Mouse (Mus musculus): Measurements from ENCODE around the gene Atad1. TPM values are rescaled to one million over a fixed set of nuclear protein-coding genes. Genes with fewer than 3 reads are reported as not detected.

Gene Atad1
- polyA plus RNA-seq, 1 experiment from 2014 or later = 78.0 TPM

- no peak overlapping the region for H3K4me3 ChIP-seq
- no peak overlapping the region for H3K27ac ChIP-seq (replicated peaks)
- no peak for DNase-seq (ENCODE audit: low spot score)
- no peaks in the 10 kb centered on the region for H3K9me3 ChIP-seq (replicated peaks)
- H3K36me3 ChIP-seq = no peaks in the 10 kb centered on the region
- WGBS = 73% methylated on average over 13 of the region's 13 CpGs
- H3K4me1 ChIP-seq = 0 out of 2 replicates have a peak, but pooled peaks cover 4% of the 10 kb centered on the region
- no peaks in the 10 kb centered on the region for H3K27me3 ChIP-seq (ENCODE audit: low read depth, poor library complexity, severe bottlenecking)
These were observed 112.7 kb downstream of the Atad1 start for GRCm38 (mm10) chr19:32626768-32627331.

DNA sequence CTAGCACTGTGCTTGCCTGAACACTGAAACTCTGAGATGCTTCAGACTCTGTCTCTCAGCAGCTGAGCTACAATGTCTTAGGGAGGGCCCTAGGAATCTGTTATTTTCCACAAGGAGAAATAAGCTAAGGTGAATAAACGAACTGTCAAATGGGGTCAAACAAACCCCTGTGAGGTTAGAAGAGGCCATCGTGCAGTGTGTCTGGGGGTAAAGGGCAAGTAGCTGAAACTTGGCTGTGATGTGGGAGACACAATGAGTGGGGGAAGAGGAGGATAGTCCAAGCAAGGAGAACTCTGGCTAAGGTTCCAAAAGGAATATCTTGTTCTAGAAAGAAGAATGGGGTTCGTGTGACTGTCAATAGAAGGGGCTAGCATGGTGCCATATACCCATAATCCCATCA is 117.4 kb downstream of the Atad1 start:
- Histone ChIP-seq H3K4me1 (0 out of 2 replicates have a peak, but pooled peaks cover 4% of the 10 kb centered on the region), H3K27ac (replicated peaks) (no peak overlapping the region), H3K27me3 (ENCODE audit: low read depth, poor library complexity, severe bottlenecking) (no peaks in the 10 kb centered on the region), H3K9me3 (replicated peaks) (no peaks in the 10 kb centered on the region), H3K36me3 (no peaks in the 10 kb centered on the region), H3K4me3 (no peak overlapping the region)
- 83% methylated on average over 3 of the region's 3 CpGs for WGBS
- no peak for DNase-seq (ENCODE audit: low spot score)

Other genes starting within 250 kb of the Atad1 start
- gene Papss2, start 144.0 kb downstream of the Atad1 start, polyA plus RNA-seq (2016; fragmentation: Nextera tagmentation; extraction: Ambion mirVana) = 0.68 and 1.7 TPM in 2 replicates
- 6.8 and 7.6 TPM in 2 replicates for gene Pten, start 17.7 kb upstream of the Atad1 start, polyA plus RNA-seq (2016; fragmentation: Nextera tagmentation; extraction: Ambion mirVana)

Data from midbrain, embryonic 10.5 days (tissue).